Mouse (Mus musculus): ENCODE results near the gene Meox1. TPM values are rescaled to one million over a fixed set of nuclear protein-coding genes. Genes with fewer than 3 reads are reported as not detected.

Meox1 gene
- total and polyA plus RNA-seq, 2 experiments from 2014 or later, result 10.9 to 15.0 TPM

DNA sequence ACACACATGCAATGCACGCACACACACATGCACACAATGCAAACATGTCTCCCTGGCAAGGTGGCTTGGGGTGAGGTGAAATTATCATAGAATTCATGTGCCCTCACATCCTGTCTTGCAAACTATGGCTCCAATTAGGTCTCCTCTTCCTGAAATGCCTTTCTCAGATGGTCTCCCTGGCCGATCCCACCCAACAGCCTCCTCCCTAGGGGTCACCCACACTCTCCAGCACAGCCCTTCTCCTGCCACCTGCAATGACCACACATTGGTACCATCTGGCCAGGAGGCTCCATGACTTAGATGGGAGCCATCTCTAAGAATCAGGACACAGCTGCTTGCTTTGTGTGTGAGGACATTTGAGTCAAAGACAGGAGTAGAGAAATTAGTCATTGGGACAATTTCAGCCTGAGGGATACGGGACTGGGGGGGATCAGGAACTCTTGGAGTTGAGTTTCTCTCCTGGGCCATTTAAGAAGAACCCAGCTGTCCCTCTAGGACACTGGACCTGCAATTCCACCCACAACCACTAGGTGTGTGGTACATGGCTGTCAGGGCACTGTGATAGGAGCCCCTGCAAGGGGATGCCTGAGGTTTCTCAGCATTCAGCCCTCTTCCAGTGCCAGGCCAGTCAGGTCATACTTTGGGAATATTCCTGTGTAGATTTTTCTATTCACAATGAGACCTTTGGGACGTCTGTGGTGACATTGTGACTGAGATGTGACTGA lies 17.8 kb upstream of the Meox1 start:
- Histone ChIP-seq H3K27me3 (ENCODE audit: control insufficient read depth, insufficient read depth, low read length) (peaks cover 8% of the 10 kb centered on the region; the same call in 1 of the 2 replicates), H3K9me3 (replicated peaks; ENCODE audit: control insufficient read depth, low read length) (no peaks in the 10 kb centered on the region), H3K4me3 (ENCODE audit: low read depth, low read length) (no peak overlapping the region), H3K27ac (ENCODE audit: low read depth) (no peak overlapping the region), H3K4me1 (ENCODE audit: control insufficient read depth, insufficient read depth) (no peaks in the 10 kb centered on the region), H3K36me3 (replicated peaks; ENCODE audit: control insufficient read depth, insufficient read depth, low read length) (no peaks in the 10 kb centered on the region), H3K4me2 (ENCODE audit: low read depth, low read length) (no peak overlapping the region), H3K9ac (replicated peaks; ENCODE audit: low read depth, low read length) (no peak overlapping the region)
- WGBS, result 50% methylated on average over 4 of the region's 4 CpGs
- ATAC-seq (ENCODE audit: insufficient read depth, low read depth) (no peak), DNase-seq (ENCODE audit: low spot score) (no peak)
- TF ChIP-seq CTCF (IDR thresholded peaks at IDR 0.05; ENCODE audit: low read depth) (peak; percentile 36), EP300 (IDR thresholded peaks at IDR 0.05; ENCODE audit: low read depth) (no peak)

DNA sequence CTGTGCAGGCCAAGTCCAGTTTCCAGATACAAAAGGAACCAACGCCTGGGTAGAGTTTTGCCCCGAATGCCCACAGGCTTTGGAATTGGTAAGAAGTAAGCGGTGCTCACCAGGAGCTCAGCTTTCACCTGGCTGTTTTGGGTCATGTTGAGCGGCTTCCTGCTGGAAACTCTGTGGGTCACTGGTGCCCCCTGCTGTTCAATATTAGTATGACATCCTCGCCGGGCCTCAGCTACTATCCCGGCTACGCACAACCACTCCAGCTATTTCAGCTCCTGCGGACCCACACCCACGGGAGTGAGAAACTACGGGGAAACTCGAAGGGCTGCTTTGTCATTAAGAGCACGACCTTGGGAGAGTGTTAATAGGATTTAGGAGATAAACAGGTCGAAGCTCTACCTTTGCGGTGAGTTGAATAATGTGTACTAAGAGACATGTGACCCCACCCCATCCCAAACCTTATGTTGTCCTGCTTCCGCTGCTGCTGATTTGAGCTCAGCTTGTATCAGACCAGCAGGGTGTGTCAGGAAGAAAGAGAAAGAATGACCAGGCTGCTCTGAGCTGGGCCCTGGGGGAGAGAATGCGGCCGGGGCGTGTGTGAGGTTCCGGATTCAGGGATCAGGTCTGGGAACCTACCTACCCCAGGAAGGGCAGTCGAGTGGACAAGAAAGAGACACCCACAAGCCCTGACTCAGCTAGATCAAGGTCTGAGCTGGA lies 16.2 kb upstream of the Meox1 start:
- Histone ChIP-seq H3K9me3 (replicated peaks; ENCODE audit: control insufficient read depth, low read length) (no peaks in the 10 kb centered on the region), H3K9ac (replicated peaks; ENCODE audit: low read depth, low read length) (no peak overlapping the region), H3K4me3 (ENCODE audit: low read depth, low read length) (no peak overlapping the region), H3K4me2 (ENCODE audit: low read depth, low read length) (no peak overlapping the region), H3K27me3 (ENCODE audit: control insufficient read depth, insufficient read depth, low read length) (peaks cover 8% of the 10 kb centered on the region; the same call in 1 of the 2 replicates), H3K36me3 (replicated peaks; ENCODE audit: control insufficient read depth, insufficient read depth, low read length) (no peaks in the 10 kb centered on the region), H3K4me1 (ENCODE audit: control insufficient read depth, insufficient read depth) (no peaks in the 10 kb centered on the region), H3K27ac (ENCODE audit: low read depth) (no peak overlapping the region)
- no peak for TF ChIP-seq EP300 (IDR thresholded peaks at IDR 0.05; ENCODE audit: low read depth)
- peak; percentile 90 for TF ChIP-seq CTCF (IDR thresholded peaks at IDR 0.05; ENCODE audit: low read depth)
- WGBS, result 20% methylated on average over 21 of the region's 21 CpGs
- DNase-seq (ENCODE audit: low spot score) (peak; percentile 60), ATAC-seq (ENCODE audit: insufficient read depth, low read depth) (peak; percentile 71)

DNA sequence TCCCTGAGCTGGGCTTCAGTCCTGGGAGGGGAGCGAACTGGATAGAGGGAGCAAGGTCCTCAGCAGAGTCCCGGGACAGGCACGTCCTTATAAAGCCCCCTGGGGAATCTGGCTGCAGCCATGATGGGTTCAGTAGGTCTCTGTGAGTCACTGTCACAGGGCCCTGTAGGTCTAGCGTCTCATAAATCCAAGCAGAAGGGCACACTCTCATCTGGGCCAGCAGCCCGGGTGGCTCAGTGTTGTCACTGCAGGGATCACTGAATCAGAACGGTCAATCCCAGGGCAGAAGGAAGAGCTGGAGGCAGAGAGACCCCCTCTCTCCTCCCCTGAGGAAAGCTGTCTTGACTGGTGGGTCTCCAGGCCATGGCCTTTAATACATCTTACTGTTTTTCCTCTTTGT lies 14.6 kb upstream of the Meox1 start:
- TF ChIP-seq EP300 (IDR thresholded peaks at IDR 0.05; ENCODE audit: low read depth) (no peak), CTCF (IDR thresholded peaks at IDR 0.05; ENCODE audit: low read depth) (no peak)
- Histone ChIP-seq H3K36me3 (replicated peaks; ENCODE audit: control insufficient read depth, insufficient read depth, low read length) (no peaks in the 10 kb centered on the region), H3K9me3 (replicated peaks; ENCODE audit: control insufficient read depth, low read length) (no peaks in the 10 kb centered on the region), H3K9ac (replicated peaks; ENCODE audit: low read depth, low read length) (no peak overlapping the region), H3K4me2 (ENCODE audit: low read depth, low read length) (no peak overlapping the region), H3K4me3 (ENCODE audit: low read depth, low read length) (no peak overlapping the region), H3K27ac (ENCODE audit: low read depth) (no peak overlapping the region), H3K4me1 (ENCODE audit: control insufficient read depth, insufficient read depth) (no peaks in the 10 kb centered on the region), H3K27me3 (ENCODE audit: control insufficient read depth, insufficient read depth, low read length) (peaks cover 8% of the 10 kb centered on the region; the same call in 1 of the 2 replicates)
- DNase-seq (ENCODE audit: low spot score), result no peak
- ATAC-seq (ENCODE audit: insufficient read depth, low read depth), result no peak
- WGBS, result 58% methylated on average over 6 of the region's 6 CpGs

DNA sequence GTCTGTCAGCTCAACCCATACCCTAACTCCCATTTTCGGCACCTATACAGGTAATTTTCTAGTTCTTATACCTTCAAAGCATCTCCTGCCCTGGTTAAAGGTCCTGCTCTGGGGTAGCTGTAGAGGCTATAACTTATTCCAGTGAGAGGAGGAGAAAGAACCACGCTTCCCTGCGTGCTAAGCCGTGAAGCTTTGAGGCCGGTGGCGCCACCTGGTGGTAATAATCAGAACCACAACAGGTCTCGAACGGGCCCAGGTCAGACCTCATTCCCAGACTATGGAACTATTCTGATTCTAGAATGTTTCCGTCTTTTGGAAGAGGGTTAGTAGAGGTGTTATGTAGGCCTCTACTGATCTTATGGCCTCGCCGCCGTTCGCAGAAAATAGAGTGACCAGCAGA lies 10.9 kb upstream of the Meox1 start:
- ATAC-seq (ENCODE audit: insufficient read depth, low read depth), result peak; percentile 69; the same call in 1 of the 2 replicates
- TF ChIP-seq EP300 (IDR thresholded peaks at IDR 0.05; ENCODE audit: low read depth) (no peak), CTCF (IDR thresholded peaks at IDR 0.05; ENCODE audit: low read depth) (peak; percentile 96)
- Histone ChIP-seq H3K27ac (ENCODE audit: low read depth) (no peak overlapping the region), H3K36me3 (replicated peaks; ENCODE audit: control insufficient read depth, insufficient read depth, low read length) (no peaks in the 10 kb centered on the region), H3K4me1 (ENCODE audit: control insufficient read depth, insufficient read depth) (no peaks in the 10 kb centered on the region), H3K4me2 (ENCODE audit: low read depth, low read length) (no peak overlapping the region), H3K9me3 (replicated peaks; ENCODE audit: control insufficient read depth, low read length) (0 out of 2 replicates have a peak, but pooled peaks cover 3% of the 10 kb centered on the region), H3K9ac (replicated peaks; ENCODE audit: low read depth, low read length) (no peak overlapping the region), H3K27me3 (ENCODE audit: control insufficient read depth, insufficient read depth, low read length) (0 out of 2 replicates have a peak, but pooled peaks cover 3% of the 10 kb centered on the region), H3K4me3 (ENCODE audit: low read depth, low read length) (no peak overlapping the region)
- DNase-seq (ENCODE audit: low spot score), result peak; percentile 86
- 16% methylated on average over 13 of the region's 13 CpGs for WGBS

DNA sequence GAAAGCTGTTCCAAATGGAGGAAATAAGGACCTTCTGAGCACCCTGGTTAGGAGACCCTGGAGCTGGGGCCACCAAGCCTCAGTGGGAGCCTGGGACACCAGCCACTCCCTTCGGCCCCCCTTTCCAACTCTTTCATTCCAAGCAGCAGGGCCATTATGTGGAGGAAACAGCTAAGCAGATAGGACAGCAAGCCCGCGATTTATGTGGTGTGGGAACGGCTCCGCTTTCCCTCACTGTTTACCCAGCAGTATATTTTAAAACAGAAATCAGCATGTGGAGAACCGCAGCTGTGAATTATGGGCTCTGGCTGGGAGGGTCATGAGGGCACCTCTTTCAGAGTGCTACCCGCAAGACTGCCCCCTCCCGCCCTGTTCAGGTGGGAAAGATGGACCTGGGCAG lies 7.1 kb upstream of the Meox1 start:
- no peak overlapping the region for H3K9ac ChIP-seq (replicated peaks; ENCODE audit: low read depth, low read length)
- no peak for ATAC-seq (ENCODE audit: insufficient read depth, low read depth)

More for the DNA sequence above, 7.1 kb upstream of the Meox1 start:
- Histone ChIP-seq H3K27ac (ENCODE audit: low read depth) (no peak overlapping the region), H3K4me1 (ENCODE audit: control insufficient read depth, insufficient read depth) (no peaks in the 10 kb centered on the region), H3K4me2 (ENCODE audit: low read depth, low read length) (no peak overlapping the region), H3K4me3 (ENCODE audit: low read depth, low read length) (no peak overlapping the region), H3K27me3 (ENCODE audit: control insufficient read depth, insufficient read depth, low read length) (no peaks in the 10 kb centered on the region), H3K36me3 (replicated peaks; ENCODE audit: control insufficient read depth, insufficient read depth, low read length) (no peaks in the 10 kb centered on the region), H3K9me3 (replicated peaks; ENCODE audit: control insufficient read depth, low read length) (0 out of 2 replicates have a peak, but pooled peaks cover 3% of the 10 kb centered on the region)
- 73% methylated on average over 8 of the region's 8 CpGs for WGBS
- DNase-seq (ENCODE audit: low spot score), result no peak
- TF ChIP-seq EP300 (IDR thresholded peaks at IDR 0.05; ENCODE audit: low read depth) (no peak), CTCF (IDR thresholded peaks at IDR 0.05; ENCODE audit: low read depth) (no peak)
